Mouse (Mus musculus) CH12.LX (cell line): Measurements from ENCODE around the gene Iqcf5. TPM values are rescaled to one million over a fixed set of nuclear protein-coding genes. Genes with fewer than 3 reads are reported as not detected.
"Not testable (repeated sequence)": the region's sequence is repeated elsewhere in the genome, so short reads cannot be mapped to it uniquely, and the experiment has no call there.

ENCODE experiments used
- DNase-seq: peaks from one replicate; pipeline ENCODE4 v3.0.0-alpha.2; 2013; ENCODE audit errors: extremely low read depth
- H3K27ac ChIP-seq: 2 replicates; pipeline ENCODE4 v1.5.1; 2012; ENCODE audit warnings: low read depth, mild to moderate bottlenecking, control low read depth, moderate library complexity; ENCODE audit not compliant: insufficient read depth
- H3K27me3 ChIP-seq: replicated peaks from 2 replicates; pipeline ENCODE3; 2012; ENCODE audit warnings: inconsistent platforms
- H3K36me3 ChIP-seq, 2 experiments: replicated peaks in 1 of 2; 2 replicates each; pipeline versions ENCODE3 to v1.6.1; 2012; ENCODE audit warnings: inconsistent platforms in 1 of 2, low read length in 1 of 2, mild to moderate bottlenecking in 1 of 2, mixed read lengths in 1 of 2, moderate library complexity in 1 of 2; ENCODE audit not compliant: control insufficient read depth in 1 of 2, insufficient read depth in 1 of 2
- H3K4me1 ChIP-seq, 2 experiments: 2 replicates each; pipeline ENCODE4 v1.6.1; 2012; ENCODE audit warnings: inconsistent platforms in 1 of 2, moderate library complexity in 1 of 2; ENCODE audit not compliant: insufficient read depth in 2 of 2, control insufficient read depth in 1 of 2
- H3K4me2 ChIP-seq: 2 replicates; pipeline ENCODE4 v1.6.1; 2012; ENCODE audit warnings: low read depth, mild to moderate bottlenecking, control low read depth; ENCODE audit not compliant: poor library complexity, insufficient read depth, severe bottlenecking
- H3K4me3 ChIP-seq, 3 experiments: fragments of 150-350 bp in 1 of 3; sonication (generic) in 1 of 3; replicated peaks in 1 of 3; 2 replicates each; pipeline versions ENCODE3 to v1.5.1; 2011 to 2012; ENCODE audit warnings: low read depth in 2 of 3, low read length in 2 of 3, mild to moderate bottlenecking in 2 of 3, moderate library complexity in 2 of 3, control low read depth in 1 of 3, improper control_type of control experiment in 1 of 3, inconsistent platforms in 1 of 3, mixed read lengths in 1 of 3; ENCODE audit not compliant: poor library complexity in 1 of 3
- H3K79me2 ChIP-seq: replicated peaks from 2 replicates; pipeline ENCODE4 v1.6.1; 2012; ENCODE audit warnings: mild to moderate bottlenecking, moderate library complexity; ENCODE audit not compliant: control insufficient read depth, poor library complexity, insufficient read depth, severe bottlenecking; ENCODE audit errors: extremely low read depth
- H3K9ac ChIP-seq: 2 replicates; pipeline ENCODE4 v1.6.1; 2012; ENCODE audit warnings: low read depth, mild to moderate bottlenecking, control low read depth, moderate library complexity; ENCODE audit not compliant: insufficient read depth
- H3K9me3 ChIP-seq: replicated peaks from 2 replicates; pipeline ENCODE3; 2012; ENCODE audit warnings: low read length, inconsistent platforms, mixed read lengths
- CHD2 ChIP-seq: IDR thresholded peaks from 2 replicates; pipeline ENCODE4 v1.6.1; 2011; ENCODE audit warnings: low read length, improper control_type of control experiment
- E2F4 ChIP-seq: IDR thresholded peaks from 2 replicates; pipeline ENCODE4 v1.6.1; 2011; ENCODE audit warnings: low read depth, low read length, improper control_type of control experiment; ENCODE audit not compliant: insufficient replicate concordance
- ELF1 ChIP-seq: IDR thresholded peaks from 2 replicates; pipeline ENCODE4 v1.6.1; 2014; ENCODE audit warnings: low read depth, mild to moderate bottlenecking, inconsistent platforms, low read length, improper control_type of control experiment
- JUN ChIP-seq: IDR thresholded peaks from 2 replicates; pipeline ENCODE4 v1.6.1; 2011; ENCODE audit warnings: low read depth, mild to moderate bottlenecking, low read length, improper control_type of control experiment, moderate library complexity; ENCODE audit not compliant: insufficient read depth
- KAT2A ChIP-seq: IDR thresholded peaks from 2 replicates; pipeline ENCODE4 v1.6.1; 2012; ENCODE audit warnings: low read length, improper control_type of control experiment, inconsistent platforms; ENCODE audit not compliant: insufficient replicate concordance
- MEF2A ChIP-seq: IDR thresholded peaks from 2 replicates; pipeline ENCODE4 v1.6.1; 2014; ENCODE audit warnings: low read depth, mild to moderate bottlenecking, inconsistent platforms, low read length, improper control_type of control experiment, borderline replicate concordance
- MYC ChIP-seq: IDR thresholded peaks from 2 replicates; pipeline ENCODE4 v1.6.1; 2011; ENCODE audit warnings: low read depth, mild to moderate bottlenecking, improper control_type of control experiment, low read length
- POLR2A ChIP-seq: IDR thresholded peaks from 2 replicates; pipeline ENCODE4 v1.6.1; 2011; ENCODE audit warnings: low read depth, mild to moderate bottlenecking, improper control_type of control experiment, low read length
- RCOR1 ChIP-seq: conservative IDR thresholded peaks from 2 replicates; pipeline ENCODE4 v1.6.1; 2012; ENCODE audit warnings: low read depth, mild to moderate bottlenecking, inconsistent platforms, low read length, improper control_type of control experiment
- UBTF ChIP-seq: IDR thresholded peaks from 2 replicates; pipeline ENCODE4 v1.6.1; 2012; ENCODE audit warnings: low read depth, mild to moderate bottlenecking, inconsistent platforms, low read length, improper control_type of control experiment, moderate library complexity
- ZKSCAN1 ChIP-seq: IDR thresholded peaks from 2 replicates; pipeline ENCODE4 v1.6.1; 2012; ENCODE audit warnings: low read depth, inconsistent platforms, low read length, improper control_type of control experiment, borderline replicate concordance
- ZMIZ1 ChIP-seq: IDR thresholded peaks from 2 replicates; pipeline ENCODE4 v1.6.1; 2012; ENCODE audit warnings: low read depth, mild to moderate bottlenecking, inconsistent platforms, low read length, improper control_type of control experiment
- dilution Hi-C: fragments of 300-500 bp; cut with MboI; formaldehyde crosslinking; loops from 2 replicates; pipeline ENCODE4 v1.14.3; 2020; ENCODE audit warnings: low sequenced_read_pairs; ENCODE audit not compliant: extremely low pct_unique_long_range_greater_than_20kb, extremely low pct_ligation_motif_present
- in situ Hi-C: fragments of 300-500 bp; cut with MboI; formaldehyde crosslinking; loops from 3 replicates; pipeline ENCODE4 v1.14.3; 2019; ENCODE audit warnings: low sequenced_read_pairs, low pct_ligation_motif_present, low pct_unique_long_range_greater_than_20kb, mixed read lengths
- polyA plus RNA-seq: library from polyadenylated mRNA; unstranded; fragments of >175 nt; gene quantifications from 2 replicates; pipeline ENCODE4 v1.2.1, GENCODE M21; 2012; ENCODE audit warnings: low read depth; ENCODE audit not compliant: insufficient read length
- total RNA-seq, 2 experiments: library from RNA; depleted of rRNA; stranded (reverse); fragments of 300-350 nt in 1 of 2; fragments of >200 nt in 1 of 2; gene quantifications; 2 replicates each; pipeline ENCODE4 v1.2.3; 2012 to 2014

The Iqcf5 gene
- total and polyA plus RNA-seq, 3 experiments = 0.72 to 1.8 (median 0.77) TPM

GRCm38 (mm10) chr9:106485076-106485475, 29.3 kb upstream of the Iqcf5 start:
- DNase-seq = no peak
- H3K27ac ChIP-seq = no peak overlapping the region
- TF ChIP-seq JUN (no peak), RCOR1 (no peak), ZKSCAN1 (no peak)
- no peak overlapping the region for H3K4me3 ChIP-seq
- H3K27me3 ChIP-seq = no peaks in the 10 kb centered on the region
- in situ Hi-C loops (no loop called here), dilution Hi-C loops (no loop called here)
- H3K4me1 ChIP-seq = peaks cover 0 to 12% of the 10 kb centered on the region in 2 experiments; a peak in 2 of 4 replicates
- H3K4me2 ChIP-seq = no peak overlapping the region
- peaks cover 51 to 68% of the 10 kb centered on the region in 2 experiments for H3K36me3 ChIP-seq
- no peak overlapping the region for H3K9ac ChIP-seq
- no peaks in the 10 kb centered on the region for H3K9me3 ChIP-seq
- no peaks in the 10 kb centered on the region for H3K79me2 ChIP-seq

GRCm38 (mm10) chr9:106487602-106488001, 26.8 kb upstream of the Iqcf5 start:
- H3K9ac ChIP-seq, H3K4me1 ChIP-seq, H3K79me2 ChIP-seq, H3K4me2 ChIP-seq, H3K27ac ChIP-seq, dilution Hi-C loops, H3K9me3 ChIP-seq, H3K4me3 ChIP-seq, DNase-seq, in situ Hi-C loops, H3K27me3 ChIP-seq: not testable (repeated sequence)
- H3K36me3 ChIP-seq = peaks cover 31 to 48% of the 10 kb centered on the region in 2 experiments

GRCm38 (mm10) chr9:106499667-106500066, 14.7 kb upstream of the Iqcf5 start, which contains the start of gene Iqcf1:
Gene Iqcf1 (plus strand): TSS chr9:106499967.
- H3K27ac ChIP-seq = no peak within 1 kb of the TSS
- DNase-seq = no peak
- no peaks in the 10 kb centered on the region for H3K36me3 ChIP-seq
- TF ChIP-seq MEF2A (no peak), MYC (no peak), UBTF (no peak), CHD2 (no peak), POLR2A (no peak), ZMIZ1 (no peak), E2F4 (no peak), KAT2A (no peak), ELF1 (no peak)
- no peak within 1 kb of the TSS for H3K4me2 ChIP-seq
- no peaks in the 10 kb centered on the region for H3K79me2 ChIP-seq
- dilution Hi-C loops = no loop called here
- no peaks in the 10 kb centered on the region for H3K27me3 ChIP-seq
- in situ Hi-C loops = no loop called here
- no peaks in the 10 kb centered on the region for H3K4me1 ChIP-seq
- no peak within 1 kb of the TSS for H3K4me3 ChIP-seq
- H3K9ac ChIP-seq = no peak within 1 kb of the TSS
- no peaks in the 10 kb centered on the region for H3K9me3 ChIP-seq
